Mouse (Mus musculus) left cerebral cortex, postnatal 14 days (tissue): ENCODE results near the gene Fdx1. TPM values are rescaled to one million over a fixed set of nuclear protein-coding genes. Genes with fewer than 3 reads are reported as not detected.

Source experiments
- DNase-seq, 2 experiments: peaks; one replicate each; pipeline ENCODE4 v3.0.0; 2021 to 2022; ENCODE audit warnings: low spot score in 2 of 2, mixed read lengths in 1 of 2
- intact Hi-C: fragments of 180-260 bp; cut with DNase I; formaldehyde crosslinking; loops from one replicate; pipeline ENCODE4 v1.15.1; 2025
- total RNA-seq, 2 experiments: library from RNA; stranded (reverse); gene quantifications; 2 replicates each; pipeline ENCODE4 v1.2.3; 2021

Fdx1 gene
- total RNA-seq, 2 experiments from 2014 or later = 14.0 to 16.3 TPM

- intact Hi-C loops = loop anchor here (5.0 kb wide), 3 partner anchors 122 to 312 kb away; partner anchors contain the start of gene Zc3h12c
- DNase-seq = no peak
Measured at GRCm38 (mm10) chr9:51974871-51975270, 11.5 kb upstream of the Fdx1 start.

GRCm38 (mm10) chr9:51973846-51974245 lies 10.5 kb upstream of the Fdx1 start:
- intact Hi-C loops = no loop called here

GRCm38 (mm10) chr9:51966373-51966772 lies 3.0 kb upstream of the Fdx1 start:
- DNase-seq = no peak
- intact Hi-C loops = no loop called here

More at GRCm38 (mm10) chr9:51973846-51974245, 10.5 kb upstream of the Fdx1 start:
- DNase-seq = no peak

GRCm38 (mm10) chr9:51964110-51964509 lies 754 bp upstream of the Fdx1 start:
- DNase-seq = no peak
- intact Hi-C loops = no loop called here

- intact Hi-C loops = no loop called here
- DNase-seq = no peak
Measured at GRCm38 (mm10) chr9:51961190-51961909, 2.0 kb downstream of the Fdx1 start.

GRCm38 (mm10) chr9:51960331-51960730 lies 3.0 kb downstream of the Fdx1 start:
- no peak for DNase-seq
- intact Hi-C loops = no loop called here

- intact Hi-C loops = loop anchor here (10.0 kb wide), 1 partner anchor 184 kb away; no protein-coding TSS in a partner anchor
- DNase-seq = no peak
Measured at GRCm38 (mm10) chr9:51958981-51959380, 4.4 kb downstream of the Fdx1 start.

GRCm38 (mm10) chr9:51957025-51957424 lies 6.3 kb downstream of the Fdx1 start:
- intact Hi-C loops = loop anchor here (10.0 kb wide), 1 partner anchor 182 kb away; no protein-coding TSS in a partner anchor
- DNase-seq = no peak

- no peak for DNase-seq
- intact Hi-C loops = loop anchor here (10.0 kb wide), 1 partner anchor 182 kb away; no protein-coding TSS in a partner anchor
Measured at GRCm38 (mm10) chr9:51956484-51956883, 6.9 kb downstream of the Fdx1 start.

GRCm38 (mm10) chr9:51951337-51951736 lies 12.0 kb downstream of the Fdx1 start:
- intact Hi-C loops = loop anchor here (10.0 kb wide), 1 partner anchor 177 kb away; no protein-coding TSS in a partner anchor
- peak; percentile 58 to 67 for DNase-seq

GRCm38 (mm10) chr9:51950667-51951066 lies 12.7 kb downstream of the Fdx1 start:
- DNase-seq = no peak
- intact Hi-C loops = loop anchor here (10.0 kb wide), 1 partner anchor 176 kb away; no protein-coding TSS in a partner anchor

GRCm38 (mm10) chr9:51950225-51950624 lies 13.1 kb downstream of the Fdx1 start:
- DNase-seq = no peak
- intact Hi-C loops = loop anchor here (10.0 kb wide), 1 partner anchor 175 kb away; no protein-coding TSS in a partner anchor

- DNase-seq = no peak
- intact Hi-C loops = loop anchor here (5.0 to 10.0 kb wide), 2 partner anchors 97 to 779 kb away; partner anchors contain the start of gene Gm32742
Measured at GRCm38 (mm10) chr9:51943934-51944333, 19.4 kb downstream of the Fdx1 start.

GRCm38 (mm10) chr9:51934641-51935040 lies 28.7 kb downstream of the Fdx1 start:
- intact Hi-C loops = no loop called here
- DNase-seq = peak; percentile 31 to 79

- DNase-seq = no peak
- intact Hi-C loops = no loop called here
Measured at GRCm38 (mm10) chr9:51931997-51932396, 31.4 kb downstream of the Fdx1 start.

- intact Hi-C loops = no loop called here
- DNase-seq = no peak
Measured at GRCm38 (mm10) chr9:51931054-51931690, 32.2 kb downstream of the Fdx1 start.

GRCm38 (mm10) chr9:51929972-51930371 lies 33.4 kb downstream of the Fdx1 start:
- no peak for DNase-seq
- intact Hi-C loops = no loop called here

- DNase-seq = no peak
- intact Hi-C loops = no loop called here
Measured at GRCm38 (mm10) chr9:51928659-51929058, 34.7 kb downstream of the Fdx1 start.

GRCm38 (mm10) chr9:51928116-51928515 lies 35.2 kb downstream of the Fdx1 start:
- intact Hi-C loops = no loop called here
- DNase-seq = no peak

- no peak for DNase-seq
- intact Hi-C loops = no loop called here
Measured at GRCm38 (mm10) chr9:51927680-51928079, 35.7 kb downstream of the Fdx1 start.
